Mouse (Mus musculus): ENCODE measurements at regions not wholly inside any gene's neighbourhood (a gene's known extent, or its start where the extent isn't known, plus 50 kb on each side); places are given as distances from the start of the nearest gene placed in this dataset.

DNA sequence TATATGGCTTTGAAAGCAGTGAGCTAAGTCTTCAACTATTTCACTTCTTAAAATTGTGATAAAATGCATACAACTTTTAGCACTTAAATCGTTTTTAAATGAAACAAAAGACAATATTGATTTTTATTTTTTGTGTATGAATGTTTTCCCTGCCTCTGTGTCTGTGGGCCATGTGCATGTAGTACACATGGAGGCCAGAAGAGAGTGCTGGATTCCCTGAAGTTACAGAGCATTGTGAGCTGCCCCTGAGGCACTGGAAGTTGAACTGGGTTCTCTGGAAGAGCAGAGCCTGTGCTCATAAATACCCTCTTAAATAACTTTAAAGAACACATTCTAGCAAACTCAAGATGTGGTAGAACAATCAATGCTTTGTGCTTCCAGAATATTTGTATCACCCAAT lies 61.8 kb upstream of the Gm6812 start:
- Histone ChIP-seq H3K9ac (ENCODE audit: low read depth, low read length) (no peak overlapping the region), H3K27ac (no peak overlapping the region), H3K4me2 (ENCODE audit: low read length) (no peak overlapping the region), H3K27me3 (ENCODE audit: insufficient read depth, low read length) (no peaks in the 10 kb centered on the region), H3K36me3 (ENCODE audit: insufficient read depth, low read length) (no peaks in the 10 kb centered on the region), H3K4me1 (replicated peaks; ENCODE audit: insufficient read depth, low read length) (no peaks in the 10 kb centered on the region), H3K4me3 (replicated peaks; ENCODE audit: low read depth, low read length) (no peak overlapping the region), H3K9me3 (replicated peaks; ENCODE audit: low read length) (no peaks in the 10 kb centered on the region)
- DNase-seq (ENCODE audit: low spot score): peak; percentile 4
- WGBS: 44% methylated on average over 1 of the region's 1 CpGs
- ATAC-seq (replicated peaks; ENCODE audit: low FRiP score, low read depth): no peak
- TF ChIP-seq CTCF (IDR thresholded peaks at IDR 0.05; ENCODE audit: low read depth): peak; percentile 39; the same call in 1 of the 2 replicates

DNA sequence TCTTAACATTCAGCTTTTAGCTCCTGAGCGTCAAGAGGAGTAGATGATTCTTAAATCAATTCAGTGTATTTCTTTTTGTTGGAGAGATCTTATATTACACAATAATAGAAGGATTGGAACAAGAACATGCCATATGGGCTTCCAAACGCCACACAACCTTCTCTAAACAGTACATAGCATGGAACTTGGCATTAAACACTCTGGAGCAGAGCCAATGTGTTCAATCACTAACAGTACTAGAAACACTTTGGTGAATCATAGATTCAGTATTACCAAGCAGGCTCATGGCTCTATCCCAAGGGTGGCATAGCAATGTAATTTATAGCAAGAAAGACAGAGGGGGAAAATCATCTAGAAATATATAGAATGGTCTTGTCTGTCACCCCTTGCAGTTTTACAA lies 60.4 kb upstream of the Gm6812 start:
- Histone ChIP-seq H3K36me3 (ENCODE audit: insufficient read depth, low read length) (no peaks in the 10 kb centered on the region), H3K9me3 (replicated peaks; ENCODE audit: low read length) (no peaks in the 10 kb centered on the region), H3K27me3 (ENCODE audit: insufficient read depth, low read length) (no peaks in the 10 kb centered on the region), H3K9ac (ENCODE audit: low read depth, low read length) (no peak overlapping the region), H3K4me3 (replicated peaks; ENCODE audit: low read depth, low read length) (no peak overlapping the region), H3K4me2 (ENCODE audit: low read length) (no peak overlapping the region), H3K27ac (no peak overlapping the region), H3K4me1 (replicated peaks; ENCODE audit: insufficient read depth, low read length) (no peaks in the 10 kb centered on the region)
- TF ChIP-seq CTCF (IDR thresholded peaks at IDR 0.05; ENCODE audit: low read depth): no peak
- DNase-seq (ENCODE audit: low spot score): no peak
- ATAC-seq (replicated peaks; ENCODE audit: low FRiP score, low read depth): no peak
- 61% methylated on average over 2 of the region's 2 CpGs for WGBS

DNA sequence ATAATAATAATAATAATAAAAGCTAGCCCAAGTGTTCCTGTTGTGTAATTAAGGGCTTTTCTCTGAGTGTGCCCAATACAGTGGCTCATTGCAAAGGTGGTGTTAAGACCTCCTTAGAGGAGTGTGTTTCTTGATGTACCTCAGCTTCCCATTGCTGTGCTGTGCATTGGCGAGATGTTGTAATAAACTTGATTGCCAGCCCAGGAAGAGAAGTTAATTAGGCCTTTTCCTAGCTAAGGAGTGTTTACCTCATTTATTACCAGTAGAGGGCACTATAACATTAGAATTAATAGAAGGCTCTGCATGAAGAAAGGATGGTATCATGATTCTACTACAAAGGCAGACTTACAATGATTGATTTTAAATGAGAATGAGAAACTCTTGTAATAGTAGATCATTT lies 57.9 kb upstream of the Gm6812 start:
- ATAC-seq (replicated peaks; ENCODE audit: low FRiP score, low read depth): no peak

DNA sequence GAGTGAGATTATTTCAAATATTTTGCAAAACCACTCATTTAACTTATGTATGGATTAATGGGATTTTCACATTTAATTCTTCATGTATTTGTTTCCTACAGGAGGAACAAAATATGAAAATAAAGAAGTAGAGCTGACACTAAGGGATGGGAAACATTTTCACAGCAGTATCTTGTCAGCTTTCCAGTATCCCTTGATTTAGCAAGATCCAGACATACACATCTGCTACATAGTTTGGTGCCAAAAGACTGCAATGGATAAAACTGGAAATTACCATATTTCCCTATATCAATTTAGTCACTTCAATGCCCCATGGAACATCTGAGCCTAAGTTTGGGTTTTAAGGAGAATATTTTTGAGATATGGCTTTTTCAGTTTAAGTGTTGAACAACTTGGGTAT lies 52.9 kb upstream of the Gm6812 start:
- H3K36me3 ChIP-seq (ENCODE audit: insufficient read depth, low read length): no peaks in the 10 kb centered on the region
- no peak for DNase-seq (ENCODE audit: low spot score)
- no peak for TF ChIP-seq CTCF (IDR thresholded peaks at IDR 0.05; ENCODE audit: low read depth)
- ATAC-seq (replicated peaks; ENCODE audit: low FRiP score, low read depth): no peak
- H3K4me1 ChIP-seq (replicated peaks; ENCODE audit: insufficient read depth, low read length): no peaks in the 10 kb centered on the region
- H3K4me2 ChIP-seq (ENCODE audit: low read length): no peak overlapping the region
- no peak overlapping the region for H3K4me3 ChIP-seq (replicated peaks; ENCODE audit: low read depth, low read length)
- no peaks in the 10 kb centered on the region for H3K9me3 ChIP-seq (replicated peaks; ENCODE audit: low read length)
- H3K27ac ChIP-seq: no peak overlapping the region
- H3K27me3 ChIP-seq (ENCODE audit: insufficient read depth, low read length): no peaks in the 10 kb centered on the region
- H3K9ac ChIP-seq (ENCODE audit: low read depth, low read length): no peak overlapping the region

More for the DNA sequence above, 57.9 kb upstream of the Gm6812 start:
- H3K36me3 ChIP-seq (ENCODE audit: insufficient read depth, low read length): no peaks in the 10 kb centered on the region
- no peaks in the 10 kb centered on the region for H3K9me3 ChIP-seq (replicated peaks; ENCODE audit: low read length)
- no peak overlapping the region for H3K4me3 ChIP-seq (replicated peaks; ENCODE audit: low read depth, low read length)
- peak; percentile 79 for DNase-seq (ENCODE audit: low spot score)
- H3K4me1 ChIP-seq (replicated peaks; ENCODE audit: insufficient read depth, low read length): no peaks in the 10 kb centered on the region
- peak; percentile 62 for TF ChIP-seq CTCF (IDR thresholded peaks at IDR 0.05; ENCODE audit: low read depth)
- no peak overlapping the region for H3K4me2 ChIP-seq (ENCODE audit: low read length)
- WGBS: 19% methylated on average over 1 of the region's 1 CpGs
- H3K27ac ChIP-seq: no peak overlapping the region
- H3K27me3 ChIP-seq (ENCODE audit: insufficient read depth, low read length): no peaks in the 10 kb centered on the region
- no peak overlapping the region for H3K9ac ChIP-seq (ENCODE audit: low read depth, low read length)

All from kidney, postnatal 0 days (tissue).